In the genomic region with DNA sequence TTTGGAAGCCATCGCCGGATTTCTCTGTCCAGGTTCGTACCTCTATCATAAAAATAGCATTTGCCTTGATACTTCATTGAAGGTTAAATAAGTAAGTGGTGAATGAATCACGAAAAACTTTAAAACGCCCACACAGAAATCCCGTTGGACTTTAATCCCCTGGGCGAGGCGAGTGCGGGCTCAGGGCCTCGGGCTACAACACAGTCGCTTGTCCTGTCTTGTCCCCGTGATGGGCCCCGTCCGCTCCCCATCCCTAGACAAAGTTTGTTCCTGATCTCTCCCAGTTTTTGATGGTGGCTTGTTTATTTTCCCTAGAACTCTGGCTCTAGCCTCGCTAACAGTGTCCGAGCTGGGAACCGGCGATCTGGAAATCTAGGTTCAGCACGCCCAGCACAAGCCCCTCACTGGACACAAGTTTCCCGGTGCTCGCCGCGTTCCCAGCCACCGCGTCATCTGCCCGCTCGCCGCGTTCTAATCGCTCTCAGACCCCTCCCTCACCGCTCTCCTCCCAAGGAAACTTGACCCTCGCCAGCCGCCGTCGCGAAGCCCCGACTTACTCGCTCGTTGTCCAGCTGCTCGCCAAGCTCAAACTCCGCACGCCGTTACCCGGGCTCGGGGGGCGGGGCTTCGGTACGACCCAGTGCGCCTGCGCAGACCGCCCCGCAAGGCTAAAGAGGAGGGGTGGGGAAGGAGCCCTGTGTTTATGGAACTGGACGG, we compare ENCODE assay signal across 8 mouse cellular contexts. TPM values are rescaled to one million over a fixed set of nuclear protein-coding genes. Genes with fewer than 3 reads are reported as not detected.
DNase-seq lines count a peak whose midpoint lies in the region; ATAC-seq lines count a peak whose summit lies in the region.

A gene (minus strand): TSS at position 674 of the 717 bp plus-strand sequence.

- peak within 1 kb of the TSS; percentile 59 to 62 for H3K4me3 ChIP-seq in heart, embryonic 14.5 days (ENCODE audit: control insufficient read depth in 1 of 2, insufficient read depth in 1 of 2, low read depth in 1 of 2, low read length in 2 of 2)
- peak within 1 kb of the TSS; percentile 81 for H3K4me3 ChIP-seq in liver, embryonic 13.5 days (replicated peaks)
- H3K4me3 ChIP-seq in stomach, embryonic 16.5 days (replicated peaks; ENCODE audit: low read length) = peak within 1 kb of the TSS; percentile 61

- peak; percentile 84 for DNase-seq in c-Kit-negative CD71-positive TER-119-positive erythroid progenitor cells, embryonic 14.5 days (ENCODE audit: low read depth, low spot score)
- peak; percentile 94 for DNase-seq in fibroblast of lung, adult 2 months (ENCODE audit: low read depth)
- peak; percentile 99 for DNase-seq in kidney, postnatal 14 days
- DNase-seq in liver, embryonic 13.5 days = peak; percentile 97
- peak; percentile 100 for DNase-seq in neural tube, embryonic 10.5 days (ENCODE audit: extremely low spot score, low spot score)

- peaks cover 11 to 15% of the 10 kb centered on the region in 2 experiments; a peak in 2 of 4 replicates for H3K4me1 ChIP-seq in heart, embryonic 14.5 days (ENCODE audit: control insufficient read depth in 2 of 2, insufficient read depth in 2 of 2, low read length in 2 of 2)
- H3K4me1 ChIP-seq in liver, embryonic 13.5 days (replicated peaks) = peaks cover 82% of the 10 kb centered on the region
- peaks cover 14% of the 10 kb centered on the region for H3K4me1 ChIP-seq in stomach, embryonic 16.5 days (ENCODE audit: control insufficient read depth, insufficient read depth, low read length)

- peak within 1 kb of the TSS; percentile 77 for H3K4me2 ChIP-seq in heart, embryonic 14.5 days (ENCODE audit: low read length)
- H3K4me2 ChIP-seq in liver, embryonic 13.5 days = peak within 1 kb of the TSS; percentile 89
- H3K4me2 ChIP-seq in stomach, embryonic 16.5 days (ENCODE audit: low read depth, low read length) = peak within 1 kb of the TSS; percentile 82

- H3K9ac ChIP-seq in heart, embryonic 14.5 days (ENCODE audit: low read length) = peak within 1 kb of the TSS; percentile 85
- H3K9ac ChIP-seq in liver, embryonic 13.5 days = peak within 1 kb of the TSS; percentile 88
- peak within 1 kb of the TSS; percentile 80 for H3K9ac ChIP-seq in stomach, embryonic 16.5 days (ENCODE audit: low read length)

- H3K9me3 ChIP-seq in heart, embryonic 14.5 days (ENCODE audit: control insufficient read depth, low read length) = no peaks in the 10 kb centered on the region
- no peaks in the 10 kb centered on the region for H3K9me3 ChIP-seq in liver, embryonic 13.5 days (replicated peaks)
- no peaks in the 10 kb centered on the region for H3K9me3 ChIP-seq in stomach, embryonic 16.5 days (replicated peaks; ENCODE audit: control insufficient read depth, low read length)

- H3K27me3 ChIP-seq in heart, embryonic 14.5 days (ENCODE audit: control insufficient read depth, insufficient read depth, low read length) = no peaks in the 10 kb centered on the region; the same call in 1 of the 2 replicates
- no peaks in the 10 kb centered on the region for H3K27me3 ChIP-seq in liver, embryonic 13.5 days
- no peaks in the 10 kb centered on the region for H3K27me3 ChIP-seq in stomach, embryonic 16.5 days (ENCODE audit: control insufficient read depth, insufficient read depth, low read length)

- ATAC-seq in CD4-positive, CD25-positive, alpha-beta regulatory T cell, adult 4 months = peak; percentile 92
- peak; percentile 96 for ATAC-seq in heart, embryonic 14.5 days (ENCODE audit: insufficient number of reproducible peaks, insufficient read depth, low FRiP score, low read depth)
- peak; percentile 84 for ATAC-seq in liver, embryonic 13.5 days (ENCODE audit: low read depth)
- peak; percentile 93 for ATAC-seq in stomach, embryonic 16.5 days (ENCODE audit: insufficient read depth, low FRiP score)

- WGBS in heart, embryonic 14.5 days = under 1% methylated on average over 53 of the region's 53 CpGs
- under 1% methylated on average over 53 of the region's 53 CpGs for WGBS in liver, embryonic 13.5 days (ENCODE audit: insufficient replicate concordance)
- WGBS in stomach, embryonic 16.5 days = under 1% methylated on average over 53 of the region's 53 CpGs

- no peaks in the 10 kb centered on the region for H3K36me3 ChIP-seq in heart, embryonic 14.5 days (ENCODE audit: control insufficient read depth, insufficient read depth, low read length)
- peaks cover 14% of the 10 kb centered on the region for H3K36me3 ChIP-seq in liver, embryonic 13.5 days
- no peaks in the 10 kb centered on the region for H3K36me3 ChIP-seq in stomach, embryonic 16.5 days (ENCODE audit: control insufficient read depth, insufficient read depth, low read length)

- H3K27ac ChIP-seq in heart, embryonic 14.5 days (replicated peaks in 1 of 2; ENCODE audit: control insufficient read depth in 1 of 2, insufficient read depth in 1 of 2, low read depth in 2 of 2, low read length in 2 of 2) = peak within 1 kb of the TSS; percentile 81 to 90
- H3K27ac ChIP-seq in liver, embryonic 13.5 days = peak within 1 kb of the TSS; percentile 87
- peak within 1 kb of the TSS; percentile 85 for H3K27ac ChIP-seq in stomach, embryonic 16.5 days (ENCODE audit: low read length)

RNA-seq across cellular contexts. Expression of the gene that starts here (rescaled TPM):
- 10 to 100 TPM; 10.7 to 16.9 TPM for polyA plus RNA-seq in CD4-positive, CD25-positive, alpha-beta regulatory T cell, adult 4 months (2017; shearing (Covaris generic))
- 22.2 and 23.9 TPM in 2 replicates for polyA plus RNA-seq in heart, embryonic 14.5 days (2014; fragmentation: Nextera tagmentation; extraction: Ambion mirVana)
- polyA plus RNA-seq in liver, embryonic 13.5 days (2015; fragmentation: Nextera tagmentation; extraction: Ambion mirVana) = 67.3 and 68.2 TPM in 2 replicates
- polyA plus RNA-seq in stomach, embryonic 16.5 days (2015; fragmentation: Nextera tagmentation; extraction: Ambion mirVana) = 41.8 and 42.5 TPM in 2 replicates

Comparison
In these comparisons a context has a peak if more than half of its experiments do, and no peak if none do; other contexts are left out.
1. Peak in every context shown above with its lines: DNase-seq, ATAC-seq, H3K4me3 ChIP-seq and H3K27ac ChIP-seq.